Mouse (Mus musculus) neural tube, embryonic 13.5 days (tissue): Measurements from ENCODE around the gene Sbp. TPM values are rescaled to one million over a fixed set of nuclear protein-coding genes. Genes with fewer than 3 reads are reported as not detected.
A peak's percentile ranks its signal among the peaks of the same experiment; 100 is the strongest.

ENCODE experiments used
- ATAC-seq: fragments of 200-750 bp; cut with Nextera tagmentation; 2 replicates; pipeline ENCODE4 v1.8.0; 2017; ENCODE audit warnings: low read depth, mild to moderate bottlenecking, moderate TSS enrichment, moderate library complexity
- H3K27ac ChIP-seq: fragments of 300-500 bp; sonication (generic); replicated peaks from 2 replicates; pipeline ENCODE4 v1.5.1; 2015; ENCODE audit warnings: moderate library complexity, mild to moderate bottlenecking, inconsistent platforms
- H3K27me3 ChIP-seq: fragments of 300-500 bp; sonication (generic); 2 replicates; pipeline ENCODE4 v1.6.1; 2015; ENCODE audit warnings: mild to moderate bottlenecking, inconsistent platforms
- H3K36me3 ChIP-seq: fragments of 300-500 bp; sonication (generic); 2 replicates; pipeline ENCODE4 v1.6.1; 2015; ENCODE audit warnings: mild to moderate bottlenecking, inconsistent platforms
- H3K4me1 ChIP-seq: fragments of 300-500 bp; sonication (generic); replicated peaks from 2 replicates; pipeline ENCODE4 v1.6.1; 2015; ENCODE audit warnings: inconsistent platforms
- H3K4me2 ChIP-seq: fragments of 300-500 bp; sonication (generic); 2 replicates; pipeline ENCODE4 v1.6.1; 2015; ENCODE audit warnings: inconsistent platforms, mild to moderate bottlenecking, moderate library complexity
- H3K4me3 ChIP-seq: fragments of 300-500 bp; sonication (generic); 2 replicates; pipeline ENCODE4 v1.5.1; 2015; ENCODE audit warnings: mild to moderate bottlenecking, inconsistent platforms
- H3K9ac ChIP-seq: fragments of 300-500 bp; sonication (generic); 2 replicates; pipeline ENCODE4 v1.6.1; 2015; ENCODE audit warnings: moderate library complexity, mild to moderate bottlenecking, inconsistent platforms
- H3K9me3 ChIP-seq: fragments of 300-500 bp; sonication (generic); 2 replicates; pipeline ENCODE4 v1.6.1; 2016; ENCODE audit warnings: inconsistent platforms
- WGBS: fragments of 180-500 bp; shearing (Covaris S2); methylation state at CpG from one replicate; pipeline ENCODE4 v1.1.7; 2015; 5-methylcytosine and 5-hydroxymethylcytosine counted together
- polyA plus RNA-seq: library from polyadenylated mRNA; unstranded; fragments of >200 nt; fragmentation: Nextera tagmentation; extraction: Ambion mirVana; gene quantifications from 2 replicates; pipeline ENCODE4 v1.2.1, GENCODE M21; 2015

The Sbp gene
- polyA plus RNA-seq, 1 experiment from 2014 or later: not detected

GRCm38 (mm10) chr17:23966658-23967401, 25.4 kb downstream of the Sbp start:
- 86% methylated on average over 10 of the region's 10 CpGs for WGBS
- H3K36me3 ChIP-seq: no peaks in the 10 kb centered on the region
- no peak for ATAC-seq
- H3K4me3 ChIP-seq: no peak overlapping the region
- no peaks in the 10 kb centered on the region for H3K9me3 ChIP-seq
- no peaks in the 10 kb centered on the region for H3K27me3 ChIP-seq
- no peak overlapping the region for H3K9ac ChIP-seq
- H3K4me2 ChIP-seq: no peak overlapping the region
- no peaks in the 10 kb centered on the region for H3K4me1 ChIP-seq
- no peak overlapping the region for H3K27ac ChIP-seq

- no peak overlapping the region for H3K27ac ChIP-seq
- no peak for ATAC-seq
- no peaks in the 10 kb centered on the region for H3K4me1 ChIP-seq
- no peak overlapping the region for H3K4me3 ChIP-seq
- no peak overlapping the region for H3K9ac ChIP-seq
- H3K4me2 ChIP-seq: no peak overlapping the region
- no peaks in the 10 kb centered on the region for H3K36me3 ChIP-seq
- no peaks in the 10 kb centered on the region for H3K27me3 ChIP-seq
- 54% methylated on average over 2 of the region's 2 CpGs for WGBS
- no peaks in the 10 kb centered on the region for H3K9me3 ChIP-seq
These were observed 27.3 kb downstream of the Sbp start for GRCm38 (mm10) chr17:23968780-23969179.

- no peaks in the 10 kb centered on the region for H3K9me3 ChIP-seq
- no peak for ATAC-seq
- H3K4me1 ChIP-seq: no peaks in the 10 kb centered on the region
- no peaks in the 10 kb centered on the region for H3K36me3 ChIP-seq
- no peak overlapping the region for H3K4me2 ChIP-seq
- no peak overlapping the region for H3K9ac ChIP-seq
- H3K27ac ChIP-seq: no peak overlapping the region
- no peaks in the 10 kb centered on the region for H3K27me3 ChIP-seq
- WGBS: 0% methylated on average over 1 of the region's 1 CpGs
- H3K4me3 ChIP-seq: no peak overlapping the region
These were observed 27.8 kb downstream of the Sbp start for GRCm38 (mm10) chr17:23969231-23969630.

GRCm38 (mm10) chr17:23971315-23971714, 29.8 kb downstream of the Sbp start:
- Histone ChIP-seq H3K36me3 (no peaks in the 10 kb centered on the region), H3K4me1 (no peaks in the 10 kb centered on the region), H3K27ac (no peak overlapping the region), H3K4me2 (no peak overlapping the region), H3K4me3 (no peak overlapping the region), H3K27me3 (no peaks in the 10 kb centered on the region), H3K9ac (no peak overlapping the region), H3K9me3 (no peaks in the 10 kb centered on the region)
- no peak for ATAC-seq
- WGBS: 91% methylated on average over 9 of the region's 9 CpGs

- Histone ChIP-seq H3K27ac (no peak overlapping the region), H3K9me3 (no peaks in the 10 kb centered on the region), H3K36me3 (no peaks in the 10 kb centered on the region), H3K4me2 (no peak overlapping the region), H3K4me3 (no peak overlapping the region), H3K4me1 (no peaks in the 10 kb centered on the region), H3K9ac (no peak overlapping the region), H3K27me3 (no peaks in the 10 kb centered on the region)
- ATAC-seq: no peak
- 91% methylated on average over 4 of the region's 4 CpGs for whole genome bisulfite sequencing
These were observed 35.2 kb downstream of the Sbp start for GRCm38 (mm10) chr17:23976665-23977064.

GRCm38 (mm10) chr17:23979471-23979870, 38.0 kb downstream of the Sbp start:
- no peaks in the 10 kb centered on the region for H3K27me3 ChIP-seq
- H3K4me2 ChIP-seq: no peak overlapping the region
- no peaks in the 10 kb centered on the region for H3K4me1 ChIP-seq
- H3K9ac ChIP-seq: no peak overlapping the region
- H3K4me3 ChIP-seq: no peak overlapping the region
- H3K36me3 ChIP-seq: no peaks in the 10 kb centered on the region
- H3K9me3 ChIP-seq: no peaks in the 10 kb centered on the region
- WGBS: 85% methylated on average over 3 of the region's 3 CpGs
- no peak for ATAC-seq
- no peak overlapping the region for H3K27ac ChIP-seq

- Histone ChIP-seq H3K27me3 (no peaks in the 10 kb centered on the region), H3K4me1 (no peaks in the 10 kb centered on the region), H3K4me3 (no peak within 1 kb of the TSS), H3K9ac (no peak within 1 kb of the TSS), H3K36me3 (no peaks in the 10 kb centered on the region), H3K4me2 (no peak within 1 kb of the TSS), H3K9me3 (no peaks in the 10 kb centered on the region), H3K27ac (no peak within 1 kb of the TSS)
- 81% methylated on average over 10 of the region's 10 CpGs for WGBS
- no peak for ATAC-seq
These were observed 38.9 kb downstream of the Sbp start, which contains the start of gene Prss30 for GRCm38 (mm10) chr17:23980297-23980909. Gene Prss30 (minus strand): TSS chr17:23980566.

- Histone ChIP-seq H3K27me3 (no peaks in the 10 kb centered on the region), H3K9me3 (no peaks in the 10 kb centered on the region), H3K4me1 (no peaks in the 10 kb centered on the region), H3K4me3 (no peak overlapping the region), H3K4me2 (no peak overlapping the region), H3K9ac (no peak overlapping the region), H3K36me3 (no peaks in the 10 kb centered on the region), H3K27ac (no peak overlapping the region)
- WGBS: 61% methylated on average over 4 of the region's 4 CpGs
- no peak for ATAC-seq
These were observed 41.4 kb downstream of the Sbp start for GRCm38 (mm10) chr17:23982912-23983311.

- Histone ChIP-seq H3K27ac (no peak overlapping the region), H3K27me3 (peaks cover 4% of the 10 kb centered on the region; the same call in 1 of the 2 replicates), H3K4me3 (no peak overlapping the region), H3K4me1 (no peaks in the 10 kb centered on the region), H3K9me3 (no peaks in the 10 kb centered on the region), H3K36me3 (no peaks in the 10 kb centered on the region), H3K4me2 (no peak overlapping the region), H3K9ac (no peak overlapping the region)
- ATAC-seq: no peak
- 93% methylated on average over 1 of the region's 1 CpGs for WGBS
These were observed 43.5 kb downstream of the Sbp start for GRCm38 (mm10) chr17:23984989-23985388.

GRCm38 (mm10) chr17:23989802-23990201, 48.3 kb downstream of the Sbp start:
- H3K36me3 ChIP-seq: no peaks in the 10 kb centered on the region
- WGBS: 63% methylated on average over 2 of the region's 2 CpGs
- no peak overlapping the region for H3K9ac ChIP-seq
- no peak for ATAC-seq
- peaks cover 9% of the 10 kb centered on the region; the same call in 1 of the 2 replicates for H3K4me1 ChIP-seq
- no peak overlapping the region for H3K4me2 ChIP-seq
- peaks cover 4% of the 10 kb centered on the region; the same call in 1 of the 2 replicates for H3K27me3 ChIP-seq
- H3K27ac ChIP-seq: no peak overlapping the region
- no peaks in the 10 kb centered on the region for H3K9me3 ChIP-seq
- H3K4me3 ChIP-seq: no peak overlapping the region

- peak overlapping the region; percentile 59 for H3K4me2 ChIP-seq
- 0 out of 2 replicates have a peak overlapping the region, but pooled peaks have one; percentile 3 for H3K27ac ChIP-seq
- no peaks in the 10 kb centered on the region for H3K36me3 ChIP-seq
- peak; percentile 79 for ATAC-seq
- no peaks in the 10 kb centered on the region for H3K9me3 ChIP-seq
- peaks cover 9% of the 10 kb centered on the region; the same call in 1 of the 2 replicates for H3K4me1 ChIP-seq
- H3K9ac ChIP-seq: peak overlapping the region; percentile 70
- WGBS: 65% methylated on average over 9 of the region's 9 CpGs
- peak overlapping the region; percentile 32 for H3K4me3 ChIP-seq
- peaks cover 3% of the 10 kb centered on the region; the same call in 1 of the 2 replicates for H3K27me3 ChIP-seq
These were observed 51.5 kb downstream of the Sbp start for GRCm38 (mm10) chr17:23992789-23993553.
